Mouse (Mus musculus): ENCODE measurements around the gene Catsperd.

The Catsperd gene

DNA sequence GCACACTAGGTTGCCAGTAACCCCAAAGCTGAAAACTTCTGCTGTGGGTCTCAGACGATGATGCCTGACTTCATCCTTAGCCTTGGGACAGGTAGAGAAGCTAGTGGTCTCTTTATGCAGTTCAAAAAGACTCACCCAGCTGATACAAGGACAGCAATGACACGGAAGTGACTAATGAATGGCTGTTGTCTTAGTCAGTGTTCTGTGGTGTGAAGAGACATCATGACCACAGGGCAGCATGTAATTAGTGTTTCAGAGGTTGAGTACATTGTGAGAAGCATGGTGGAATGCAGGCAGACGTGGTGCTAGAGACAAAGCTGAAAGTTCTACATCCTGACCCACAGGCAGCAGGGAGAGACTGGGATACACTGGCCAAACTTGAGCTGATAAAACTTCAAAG lies 39.6 kb downstream of the Catsperd start:
- DNase-seq = no peak

GRCm38 (mm10) chr17:56668384-56669144 lies 40.6 kb downstream of the Catsperd start:
- peak; percentile 75 for DNase-seq

DNA sequence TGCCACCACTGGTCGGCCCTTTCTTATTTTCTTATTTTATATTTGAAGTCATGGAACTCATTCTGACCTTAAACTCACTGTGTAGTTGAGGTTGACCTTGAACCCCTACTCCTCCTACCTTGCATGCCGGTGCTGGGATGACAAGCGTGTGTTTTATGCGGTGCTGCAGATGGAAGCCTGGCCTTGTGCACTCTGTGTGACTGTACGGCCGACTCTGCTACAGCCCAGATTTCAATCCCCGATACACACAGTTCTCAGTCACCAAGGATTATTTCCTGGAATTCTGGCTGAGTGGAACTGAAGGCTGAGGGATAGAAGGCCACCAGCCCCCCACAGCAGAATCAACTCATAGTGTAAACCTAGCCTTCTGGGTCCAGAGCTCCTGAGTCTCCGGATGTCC lies 41.8 kb downstream of the Catsperd start:
- DNase-seq = no peak

GRCm38 (mm10) chr17:56672941-56673646 lies 45.2 kb downstream of the Catsperd start, which contains the start of gene Ranbp3:
Gene Ranbp3, plus strand, starts transcription at chr17:56673294.
- peak; percentile 100 for DNase-seq

- no peak for DNase-seq
Measured at GRCm38 (mm10) chr17:56673647-56674416, 45.9 kb downstream of the Catsperd start.

DNA sequence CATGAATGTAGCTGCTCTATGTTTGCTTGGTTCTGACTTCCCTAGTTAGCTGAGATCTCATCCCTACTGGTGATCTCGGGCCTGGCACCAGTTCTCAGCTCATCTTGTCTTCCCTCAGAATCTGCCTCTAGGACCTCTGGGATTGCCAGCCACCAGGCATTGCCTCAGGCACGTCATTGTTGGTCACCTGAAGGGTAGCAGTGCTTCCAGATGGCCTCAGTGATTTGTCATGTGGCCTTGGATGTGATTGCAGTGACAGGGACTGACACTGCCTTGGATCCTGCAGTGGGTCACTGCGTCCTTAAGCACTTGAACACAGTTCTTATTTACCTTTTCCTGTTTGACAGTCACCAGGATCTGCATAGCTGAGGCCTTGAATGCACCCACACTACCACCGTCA lies 53.8 kb downstream of the Catsperd start:
- DNase-seq = no peak

GRCm38 (mm10) chr17:56682880-56683279 lies 54.9 kb downstream of the Catsperd start:
- no peak for DNase-seq

GRCm38 (mm10) chr17:56683546-56684140 lies 55.7 kb downstream of the Catsperd start:
- DNase-seq = no peak

DNA sequence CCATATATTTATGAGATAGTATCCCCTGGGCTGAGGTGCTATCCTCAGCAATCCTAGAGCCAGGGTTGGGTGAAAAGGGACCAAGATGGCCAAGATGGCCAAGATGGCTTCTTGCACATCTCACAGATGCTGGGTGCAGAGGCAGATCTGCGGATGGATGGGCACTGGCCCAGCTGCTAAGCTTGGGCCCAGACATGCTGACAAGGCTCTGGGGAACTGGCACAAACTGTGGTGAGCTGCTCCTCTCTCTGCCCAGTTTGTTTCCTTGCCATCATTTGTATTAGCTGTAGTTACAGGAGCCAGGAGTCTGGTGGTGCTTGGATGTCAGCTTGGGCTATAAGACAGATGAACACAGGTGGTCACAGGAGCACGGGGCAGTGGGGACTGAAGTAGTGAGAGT lies 56.7 kb downstream of the Catsperd start:
- no peak for DNase-seq

- DNase-seq = no peak
Measured at GRCm38 (mm10) chr17:56686801-56687200, 58.9 kb downstream of the Catsperd start.

DNA sequence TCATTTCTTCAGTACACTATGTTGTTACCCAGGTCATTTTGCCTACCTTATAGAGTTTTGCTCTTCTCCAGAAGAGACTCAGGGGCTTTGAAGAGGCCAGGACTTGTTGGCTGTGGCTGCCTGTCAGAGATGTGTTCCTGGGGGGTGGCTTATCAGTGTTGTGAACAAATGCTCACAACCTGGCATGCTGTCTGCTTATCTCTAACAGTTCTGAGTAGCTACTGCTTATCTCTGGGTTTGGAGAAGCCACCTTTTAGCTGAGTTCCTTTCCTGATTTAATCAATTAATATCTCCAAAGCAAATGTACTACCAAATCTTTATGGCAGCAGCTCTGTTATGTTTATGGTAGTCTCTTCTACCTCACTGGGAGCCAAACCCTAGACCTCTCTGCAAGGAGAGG lies 60.1 kb downstream of the Catsperd start:
- DNase-seq = no peak

- no peak for DNase-seq
Measured at GRCm38 (mm10) chr17:56688689-56689088, 60.7 kb downstream of the Catsperd start.

DNA sequence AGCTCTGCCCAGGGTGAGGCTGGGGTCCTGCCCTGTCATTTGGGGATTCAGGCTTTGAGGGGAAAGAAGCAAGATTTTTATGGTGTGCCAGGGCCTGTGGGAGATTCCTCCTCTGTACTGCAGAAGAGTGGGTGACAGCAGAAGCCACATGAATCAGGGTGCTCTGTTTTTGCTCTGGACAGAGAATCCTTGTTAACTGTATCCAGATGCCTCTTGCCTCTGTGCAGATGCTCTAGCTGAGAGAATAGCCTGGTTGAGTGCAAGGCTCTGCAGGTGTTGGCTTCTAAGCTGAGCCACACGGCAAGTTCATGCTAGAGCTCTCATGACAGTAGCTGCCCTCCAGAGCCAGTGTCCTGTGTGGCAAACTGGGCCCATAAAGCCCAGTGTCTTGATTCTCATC lies 65.5 kb downstream of the Catsperd start:
- no peak for DNase-seq

- peak; percentile 26 for DNase-seq
Measured at GRCm38 (mm10) chr17:56693851-56694310, 65.9 kb downstream of the Catsperd start.

DNA sequence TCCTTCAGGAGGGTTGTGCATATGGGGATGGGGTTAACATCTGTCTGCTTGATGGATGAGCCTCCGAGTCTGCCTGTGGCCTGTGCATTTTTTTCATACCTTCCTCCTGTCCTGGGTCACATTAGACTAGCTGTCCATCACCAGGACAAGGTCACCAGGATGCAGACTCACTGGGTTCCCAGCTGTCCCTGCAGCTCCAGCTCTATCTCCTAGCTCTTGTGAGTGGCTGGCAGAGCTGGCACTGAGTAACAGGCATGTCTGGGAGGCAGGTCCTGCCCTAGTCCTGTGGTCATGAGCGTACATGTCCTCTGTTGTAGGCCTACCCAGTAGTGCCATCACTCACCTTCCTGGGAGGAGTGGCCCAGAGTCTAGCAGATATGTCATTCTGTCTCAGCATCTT lies 72.5 kb downstream of the Catsperd start:
- DNase-seq = no peak

DNA sequence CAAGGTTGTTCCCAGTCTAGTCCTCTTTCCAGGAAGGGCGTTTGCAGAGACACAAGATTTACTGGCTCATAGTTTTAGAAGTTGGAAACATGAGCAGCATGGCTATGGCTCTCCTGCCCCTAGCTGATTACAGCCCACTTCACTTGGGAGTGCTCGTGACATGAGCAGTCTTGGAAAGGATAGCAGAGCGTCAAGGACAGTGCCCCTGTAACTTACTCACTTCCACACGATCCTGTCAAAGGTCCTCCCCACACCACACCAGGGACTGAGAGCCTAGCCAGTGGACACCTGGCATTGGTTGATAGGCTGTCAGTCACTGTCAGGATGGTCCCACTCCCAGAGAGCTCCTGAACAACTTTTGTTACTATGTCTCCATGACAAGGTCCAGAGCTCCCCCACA lies 75.1 kb downstream of the Catsperd start:
- DNase-seq = no peak

DNA sequence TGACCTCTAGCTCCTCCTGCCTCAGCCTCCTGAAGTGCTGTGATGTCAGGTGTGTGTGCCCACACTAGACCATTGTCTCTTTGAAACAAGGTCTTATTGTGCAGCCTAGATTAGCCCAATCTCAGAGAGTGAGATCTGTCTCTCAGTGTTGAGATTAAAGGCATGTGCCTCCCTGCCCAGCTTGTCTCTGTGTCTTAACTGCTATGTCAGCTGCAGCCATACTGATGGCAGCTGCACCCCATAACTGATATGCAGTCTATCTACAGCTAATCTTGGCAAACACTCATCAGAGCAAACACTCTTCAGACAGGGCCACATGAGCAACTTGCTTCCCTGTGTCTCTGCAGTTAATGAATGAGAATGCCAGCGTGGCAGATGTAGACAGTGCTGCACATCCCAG lies 78.6 kb downstream of the Catsperd start:
- no peak for DNase-seq

DNA sequence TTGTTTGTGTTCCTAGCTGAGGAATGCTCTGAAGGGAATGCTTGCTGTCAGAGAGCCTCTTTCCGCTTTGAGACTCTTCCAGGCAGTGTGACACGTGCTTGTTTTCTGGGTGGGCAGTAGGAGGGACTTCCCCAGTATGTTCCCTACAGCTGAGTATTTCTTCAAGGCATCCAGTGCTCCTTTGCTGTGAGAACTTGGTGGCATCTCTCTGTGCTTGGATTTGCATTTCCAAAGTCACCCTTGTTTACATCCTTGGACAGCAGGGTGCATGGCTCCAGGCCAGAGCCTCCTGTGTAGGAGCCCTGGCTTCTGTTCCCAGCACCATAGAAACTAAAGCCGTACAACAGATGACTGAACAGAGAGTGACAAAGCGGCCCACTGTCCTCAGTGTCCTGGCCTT lies 80.7 kb downstream of the Catsperd start:
- DNase-seq = no peak

DNA sequence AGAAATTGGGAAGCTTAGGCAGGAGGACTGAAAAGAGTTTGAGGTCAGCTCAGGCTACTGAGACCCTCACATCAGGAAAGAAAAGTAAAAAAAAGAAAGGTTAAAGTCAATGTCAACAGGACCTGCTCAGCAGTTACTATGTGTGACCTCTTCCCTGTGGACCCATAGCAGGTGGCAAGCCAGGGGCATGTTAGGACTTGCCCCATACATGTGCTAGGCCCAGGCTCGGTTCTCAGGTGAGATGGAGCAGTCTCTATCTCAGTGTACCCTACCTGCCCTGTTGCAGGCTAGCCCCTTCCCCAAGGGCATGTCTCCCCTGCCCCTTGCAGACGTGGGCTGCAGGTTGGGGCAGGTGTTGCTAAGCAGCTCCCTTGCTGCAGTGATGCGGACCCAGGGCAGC lies 81.8 kb downstream of the Catsperd start:
- no peak for DNase-seq

Data from right cerebral cortex, postnatal 25 days (tissue).